Mouse (Mus musculus): ENCODE results near the gene Crlf1. TPM values are rescaled to one million over a fixed set of nuclear protein-coding genes. Genes with fewer than 3 reads are reported as not detected.
A peak's percentile ranks its signal among the peaks of the same experiment; 100 is the strongest.

Gene Crlf1
- polyA plus RNA-seq, 1 experiment = 2.1 TPM

GRCm38 (mm10) chr8:70482943-70483342 lies 10.0 kb upstream of the Crlf1 start:
- TF ChIP-seq POLR2A (IDR thresholded peaks at IDR 0.05; ENCODE audit: extremely low read depth, insufficient read depth, low read length) = no peak
- TF ChIP-seq CTCF (IDR thresholded peaks at IDR 0.05; ENCODE audit: extremely low read depth, insufficient read depth, low read length) = no peak
- H3K4me1 ChIP-seq (ENCODE audit: control insufficient read depth, insufficient read depth, low read length) = peaks cover 9% of the 10 kb centered on the region
- no peak overlapping the region for H3K27ac ChIP-seq (ENCODE audit: insufficient read depth, low read length)
- no peak overlapping the region for H3K4me3 ChIP-seq (ENCODE audit: insufficient read depth, low read length)

- peak overlapping the region; percentile 93 for H3K4me3 ChIP-seq (ENCODE audit: insufficient read depth, low read length)
- no peak overlapping the region for H3K27ac ChIP-seq (ENCODE audit: insufficient read depth, low read length)
- peaks cover 9% of the 10 kb centered on the region for H3K4me1 ChIP-seq (ENCODE audit: control insufficient read depth, insufficient read depth, low read length)
- TF ChIP-seq POLR2A (IDR thresholded peaks at IDR 0.05; ENCODE audit: extremely low read depth, insufficient read depth, low read length) (no peak), CTCF (IDR thresholded peaks at IDR 0.05; ENCODE audit: extremely low read depth, insufficient read depth, low read length) (no peak)
Measured at GRCm38 (mm10) chr8:70486191-70486681, 6.7 kb upstream of the Crlf1 start.

GRCm38 (mm10) chr8:70486941-70487520 lies 5.9 kb upstream of the Crlf1 start, which contains the start of gene Tmem59l:
Tmem59l (minus strand) TSS chr8:70487358.
- peak; percentile 84 for TF ChIP-seq POLR2A (IDR thresholded peaks at IDR 0.05; ENCODE audit: extremely low read depth, insufficient read depth, low read length)
- TF ChIP-seq CTCF (IDR thresholded peaks at IDR 0.05; ENCODE audit: extremely low read depth, insufficient read depth, low read length) = no peak
- Histone ChIP-seq H3K4me3 (ENCODE audit: insufficient read depth, low read length) (peak within 1 kb of the TSS; percentile 93), H3K4me1 (ENCODE audit: control insufficient read depth, insufficient read depth, low read length) (peaks cover 5% of the 10 kb centered on the region), H3K27ac (ENCODE audit: insufficient read depth, low read length) (peak within 1 kb of the TSS; percentile 91)

- H3K27ac ChIP-seq (ENCODE audit: insufficient read depth, low read length) = no peak overlapping the region
- H3K4me1 ChIP-seq (ENCODE audit: control insufficient read depth, insufficient read depth, low read length) = peaks cover 4% of the 10 kb centered on the region
Measured at GRCm38 (mm10) chr8:70487993-70488796, 4.8 kb upstream of the Crlf1 start.

GRCm38 (mm10) chr8:70488931-70489470 lies 4.0 kb upstream of the Crlf1 start:
- Histone ChIP-seq H3K4me1 (ENCODE audit: control insufficient read depth, insufficient read depth, low read length) (peaks cover 4% of the 10 kb centered on the region), H3K27ac (ENCODE audit: insufficient read depth, low read length) (no peak overlapping the region), H3K4me3 (ENCODE audit: insufficient read depth, low read length) (no peak overlapping the region)
- no peak for TF ChIP-seq POLR2A (IDR thresholded peaks at IDR 0.05; ENCODE audit: extremely low read depth, insufficient read depth, low read length)
- TF ChIP-seq CTCF (IDR thresholded peaks at IDR 0.05; ENCODE audit: extremely low read depth, insufficient read depth, low read length) = no peak

More at GRCm38 (mm10) chr8:70487993-70488796, 4.8 kb upstream of the Crlf1 start:
- no peak overlapping the region; the same call in 1 of the 2 replicates for H3K4me3 ChIP-seq (ENCODE audit: insufficient read depth, low read length)
- TF ChIP-seq POLR2A (IDR thresholded peaks at IDR 0.05; ENCODE audit: extremely low read depth, insufficient read depth, low read length) = no peak
- no peak for TF ChIP-seq CTCF (IDR thresholded peaks at IDR 0.05; ENCODE audit: extremely low read depth, insufficient read depth, low read length)

- no peak overlapping the region for H3K4me3 ChIP-seq (ENCODE audit: insufficient read depth, low read length)
- no peak overlapping the region for H3K27ac ChIP-seq (ENCODE audit: insufficient read depth, low read length)
- peaks cover 4% of the 10 kb centered on the region for H3K4me1 ChIP-seq (ENCODE audit: control insufficient read depth, insufficient read depth, low read length)
- TF ChIP-seq POLR2A (IDR thresholded peaks at IDR 0.05; ENCODE audit: extremely low read depth, insufficient read depth, low read length) (no peak), CTCF (IDR thresholded peaks at IDR 0.05; ENCODE audit: extremely low read depth, insufficient read depth, low read length) (no peak)
Measured at GRCm38 (mm10) chr8:70489576-70489975, 3.4 kb upstream of the Crlf1 start.

- Histone ChIP-seq H3K27ac (ENCODE audit: insufficient read depth, low read length) (no peak overlapping the region), H3K4me1 (ENCODE audit: control insufficient read depth, insufficient read depth, low read length) (peaks cover 2% of the 10 kb centered on the region), H3K4me3 (ENCODE audit: insufficient read depth, low read length) (no peak overlapping the region)
- TF ChIP-seq POLR2A (IDR thresholded peaks at IDR 0.05; ENCODE audit: extremely low read depth, insufficient read depth, low read length) (no peak), CTCF (IDR thresholded peaks at IDR 0.05; ENCODE audit: extremely low read depth, insufficient read depth, low read length) (no peak)
Measured at GRCm38 (mm10) chr8:70490061-70490879, 2.7 kb upstream of the Crlf1 start.

- H3K4me3 ChIP-seq (ENCODE audit: insufficient read depth, low read length) = no peak overlapping the region
- peaks cover 1% of the 10 kb centered on the region; the same call in 1 of the 2 replicates for H3K4me1 ChIP-seq (ENCODE audit: control insufficient read depth, insufficient read depth, low read length)
- H3K27ac ChIP-seq (ENCODE audit: insufficient read depth, low read length) = no peak overlapping the region
- TF ChIP-seq POLR2A (IDR thresholded peaks at IDR 0.05; ENCODE audit: extremely low read depth, insufficient read depth, low read length) = no peak
- TF ChIP-seq CTCF (IDR thresholded peaks at IDR 0.05; ENCODE audit: extremely low read depth, insufficient read depth, low read length) = no peak
Measured at GRCm38 (mm10) chr8:70490880-70491495, 2.0 kb upstream of the Crlf1 start.
